Mouse (Mus musculus) lung, postnatal 0 days (tissue): Measurements from ENCODE around the gene Rpl31.

Experiments used
- CTCF ChIP-seq: IDR thresholded peaks from 2 replicates; pipeline ENCODE4 v1.5.1; 2016; ENCODE audit warnings: antibody characterized with exemption, mild to moderate bottlenecking
- EP300 ChIP-seq: IDR thresholded peaks from 2 replicates; pipeline ENCODE4 v1.6.1; 2016; ENCODE audit warnings: antibody characterized with exemption, mild to moderate bottlenecking, control low read depth

DNA sequence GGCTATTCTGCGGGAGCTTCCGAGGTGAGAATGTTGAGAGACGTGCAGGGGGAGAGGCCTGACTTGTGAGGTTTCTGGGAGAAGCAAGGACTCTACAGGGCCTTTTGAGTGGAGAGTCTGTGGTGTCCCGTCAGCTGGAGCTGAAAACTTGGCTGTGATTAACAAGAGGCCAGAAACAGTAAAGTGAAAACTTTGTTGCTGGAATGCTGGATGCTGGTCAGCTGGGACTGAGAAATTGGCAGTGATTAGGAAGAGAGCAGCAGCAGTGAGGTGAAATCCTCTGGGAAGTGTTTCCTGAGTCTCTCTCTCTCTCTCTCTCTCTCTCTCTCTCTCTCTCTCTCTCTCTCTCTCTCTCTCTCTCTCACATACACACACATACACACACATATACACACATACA lies 25.8 kb upstream of the Rpl31 start:
- no peak for TF ChIP-seq EP300
- no peak for TF ChIP-seq CTCF
